Mouse (Mus musculus): ENCODE results near the gene Trim24.

The Trim24 gene

GRCm38 (mm10) chr6:37863961-37864730, 6.5 kb upstream of the Trim24 start:
- DNase-seq (ENCODE audit: extremely low spot score, low spot score), result no peak

GRCm38 (mm10) chr6:37871137-37871851, 683 bp downstream of the Trim24 start:
- DNase-seq (ENCODE audit: extremely low spot score, low spot score), result peak; percentile 81

GRCm38 (mm10) chr6:37872861-37873260, 2.2 kb downstream of the Trim24 start:
- no peak for DNase-seq (ENCODE audit: extremely low spot score, low spot score)

GRCm38 (mm10) chr6:37873731-37874130, 3.1 kb downstream of the Trim24 start:
- DNase-seq (ENCODE audit: extremely low spot score, low spot score), result no peak

- no peak for DNase-seq (ENCODE audit: extremely low spot score, low spot score)
Observed at GRCm38 (mm10) chr6:37878206-37878605, 7.6 kb downstream of the Trim24 start.

- DNase-seq (ENCODE audit: extremely low spot score, low spot score), result no peak
Observed at GRCm38 (mm10) chr6:37880586-37880985, 10.0 kb downstream of the Trim24 start.

- DNase-seq (ENCODE audit: extremely low spot score, low spot score), result no peak
Observed at GRCm38 (mm10) chr6:37893586-37893985, 23.0 kb downstream of the Trim24 start.

GRCm38 (mm10) chr6:37895646-37896435, 25.2 kb downstream of the Trim24 start:
- DNase-seq (ENCODE audit: extremely low spot score, low spot score), result no peak

GRCm38 (mm10) chr6:37900221-37900620, 29.6 kb downstream of the Trim24 start:
- no peak for DNase-seq (ENCODE audit: extremely low spot score, low spot score)

- DNase-seq (ENCODE audit: extremely low spot score, low spot score), result no peak
Observed at GRCm38 (mm10) chr6:37901791-37902190, 31.2 kb downstream of the Trim24 start.

GRCm38 (mm10) chr6:37903810-37904209, 33.2 kb downstream of the Trim24 start:
- DNase-seq (ENCODE audit: extremely low spot score, low spot score), result no peak

GRCm38 (mm10) chr6:37913525-37913924, 42.9 kb downstream of the Trim24 start:
- DNase-seq (ENCODE audit: extremely low spot score, low spot score), result no peak

- DNase-seq (ENCODE audit: extremely low spot score, low spot score), result no peak
Observed at GRCm38 (mm10) chr6:37925104-37925503, 54.5 kb downstream of the Trim24 start.

GRCm38 (mm10) chr6:37926751-37927150, 56.1 kb downstream of the Trim24 start:
- DNase-seq (ENCODE audit: extremely low spot score, low spot score), result no peak

GRCm38 (mm10) chr6:37936498-37936897, 65.9 kb downstream of the Trim24 start:
- DNase-seq (ENCODE audit: extremely low spot score, low spot score), result peak; percentile 14

- DNase-seq (ENCODE audit: extremely low spot score, low spot score), result no peak
Observed at GRCm38 (mm10) chr6:37951306-37951705, 80.7 kb downstream of the Trim24 start.

- DNase-seq (ENCODE audit: extremely low spot score, low spot score), result no peak
Observed at GRCm38 (mm10) chr6:37967386-37967785, 96.8 kb downstream of the Trim24 start.

GRCm38 (mm10) chr6:38007459-38007858, 136.8 kb downstream of the Trim24 start:
- DNase-seq (ENCODE audit: extremely low spot score, low spot score), result peak; percentile 53

- no peak for DNase-seq (ENCODE audit: extremely low spot score, low spot score)
Observed at GRCm38 (mm10) chr6:38012829-38013228, 142.2 kb downstream of the Trim24 start.

Data from neural tube, embryonic 10.5 days (tissue).